Mouse (Mus musculus) liver, embryonic 16.5 days (tissue): ENCODE data around the gene Dnajb13. TPM values are rescaled to one million over a fixed set of nuclear protein-coding genes. Genes with fewer than 3 reads are reported as not detected.

Source experiments
- ATAC-seq: fragments of 200-750 bp; cut with Nextera tagmentation; 2 replicates; pipeline ENCODE4 v1.8.0; 2017; ENCODE audit warnings: low read depth, mild to moderate bottlenecking, moderate number of reproducible peaks, moderate library complexity
- H3K27ac ChIP-seq: fragments of 300-500 bp; sonication (generic); 2 replicates; pipeline ENCODE4 v1.5.1; 2014; ENCODE audit warnings: mild to moderate bottlenecking, low read length
- H3K27me3 ChIP-seq: fragments of 300-500 bp; sonication (generic); 2 replicates; pipeline ENCODE4 v1.6.1; 2014; ENCODE audit warnings: low read depth, low read length, mixed read lengths; ENCODE audit not compliant: control insufficient read depth, insufficient read depth
- H3K36me3 ChIP-seq: fragments of 300-500 bp; sonication (generic); 2 replicates; pipeline ENCODE4 v1.6.1; 2014; ENCODE audit warnings: mild to moderate bottlenecking; ENCODE audit not compliant: control insufficient read depth, insufficient read depth
- H3K4me1 ChIP-seq: fragments of 300-500 bp; sonication (generic); 2 replicates; pipeline ENCODE4 v1.6.1; 2014; ENCODE audit warnings: low read depth, low read length, mixed read lengths; ENCODE audit not compliant: control insufficient read depth
- H3K4me2 ChIP-seq: fragments of 300-500 bp; sonication (generic); 2 replicates; pipeline ENCODE4 v1.6.1; 2014; ENCODE audit warnings: low read depth, low read length, mixed read lengths
- H3K4me3 ChIP-seq: fragments of 300-500 bp; sonication (generic); 2 replicates; pipeline ENCODE4 v1.5.1; 2014; ENCODE audit warnings: low read depth, mild to moderate bottlenecking, low read length
- H3K9ac ChIP-seq: fragments of 300-500 bp; sonication (generic); 2 replicates; pipeline ENCODE4 v1.6.1; 2014; ENCODE audit warnings: low read depth, low read length
- H3K9me3 ChIP-seq: fragments of 300-500 bp; sonication (generic); replicated peaks from 2 replicates; pipeline ENCODE4 v1.6.1; 2016; ENCODE audit warnings: low read length; ENCODE audit not compliant: control insufficient read depth
- WGBS: fragments of 180-500 bp; shearing (Covaris S2); extraction: QIAGEN DNeasy Blood & Tissue Kit; methylation state at CpG from one replicate; pipeline ENCODE4 v1.1.7; 2014; ENCODE audit not compliant: insufficient replicate concordance; 5-methylcytosine and 5-hydroxymethylcytosine counted together
- polyA plus RNA-seq: library from polyadenylated mRNA; unstranded; fragments of >200 nt; fragmentation: Nextera tagmentation; extraction: Ambion mirVana; gene quantifications from 2 replicates; pipeline ENCODE4 v1.2.1, GENCODE M21; 2015

Dnajb13 gene
- polyA plus RNA-seq, 1 experiment from 2014 or later, result 4.4 TPM

DNA sequence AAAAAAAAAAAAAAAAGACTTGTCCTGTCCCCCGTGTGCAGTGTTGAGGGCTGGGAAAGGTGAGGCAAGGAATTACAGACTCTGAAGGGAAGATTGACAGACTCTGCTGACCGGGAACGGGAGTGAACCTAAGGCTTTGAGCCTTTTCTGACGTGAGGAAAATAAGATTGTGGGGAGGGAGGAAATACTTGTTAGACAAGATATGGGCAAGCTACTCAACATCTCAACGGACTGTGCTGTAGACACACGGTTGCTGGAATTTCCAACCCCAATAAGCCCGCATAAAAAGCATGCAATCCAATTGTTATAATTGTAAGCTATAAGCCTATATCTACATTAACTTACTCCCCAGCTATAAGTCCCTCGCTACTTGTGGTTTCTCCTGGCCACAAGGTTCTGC lies 9.9 kb upstream of the Dnajb13 start:
- no peaks in the 10 kb centered on the region for H3K36me3 ChIP-seq
- no peak overlapping the region for H3K4me2 ChIP-seq
- H3K9me3 ChIP-seq, result no peaks in the 10 kb centered on the region
- H3K4me1 ChIP-seq, result no peaks in the 10 kb centered on the region; the same call in 1 of the 2 replicates
- no peak overlapping the region for H3K4me3 ChIP-seq
- ATAC-seq, result no peak
- no peak overlapping the region for H3K9ac ChIP-seq
- H3K27me3 ChIP-seq, result no peaks in the 10 kb centered on the region
- WGBS, result 31% methylated on average over 8 of the region's 8 CpGs
- no peak overlapping the region for H3K27ac ChIP-seq

DNA sequence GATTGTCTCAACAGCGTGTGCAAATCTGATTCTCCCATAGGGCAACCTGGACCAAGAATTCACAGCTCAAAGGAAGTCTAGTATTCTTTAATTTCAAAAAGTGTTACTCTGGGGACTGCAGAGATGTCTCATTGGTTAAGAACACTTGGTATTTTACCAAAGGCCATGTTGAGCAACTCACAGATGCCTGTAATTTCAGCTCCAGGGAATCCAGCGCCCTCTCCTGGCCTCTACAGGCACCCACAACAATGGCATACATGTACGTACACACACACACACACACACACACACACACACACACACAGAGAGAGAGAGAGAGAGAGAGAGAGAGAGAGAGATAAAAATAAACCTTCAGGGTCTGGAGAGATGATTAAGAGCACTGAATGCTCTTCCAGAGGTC lies 7.5 kb upstream of the Dnajb13 start:
- Histone ChIP-seq H3K4me2 (no peak overlapping the region), H3K4me3 (no peak overlapping the region), H3K27me3 (no peaks in the 10 kb centered on the region), H3K9ac (no peak overlapping the region), H3K4me1 (no peaks in the 10 kb centered on the region; the same call in 1 of the 2 replicates), H3K27ac (no peak overlapping the region), H3K36me3 (no peaks in the 10 kb centered on the region), H3K9me3 (no peaks in the 10 kb centered on the region)
- WGBS, result 48% methylated on average over 3 of the region's 3 CpGs
- ATAC-seq, result no peak

DNA sequence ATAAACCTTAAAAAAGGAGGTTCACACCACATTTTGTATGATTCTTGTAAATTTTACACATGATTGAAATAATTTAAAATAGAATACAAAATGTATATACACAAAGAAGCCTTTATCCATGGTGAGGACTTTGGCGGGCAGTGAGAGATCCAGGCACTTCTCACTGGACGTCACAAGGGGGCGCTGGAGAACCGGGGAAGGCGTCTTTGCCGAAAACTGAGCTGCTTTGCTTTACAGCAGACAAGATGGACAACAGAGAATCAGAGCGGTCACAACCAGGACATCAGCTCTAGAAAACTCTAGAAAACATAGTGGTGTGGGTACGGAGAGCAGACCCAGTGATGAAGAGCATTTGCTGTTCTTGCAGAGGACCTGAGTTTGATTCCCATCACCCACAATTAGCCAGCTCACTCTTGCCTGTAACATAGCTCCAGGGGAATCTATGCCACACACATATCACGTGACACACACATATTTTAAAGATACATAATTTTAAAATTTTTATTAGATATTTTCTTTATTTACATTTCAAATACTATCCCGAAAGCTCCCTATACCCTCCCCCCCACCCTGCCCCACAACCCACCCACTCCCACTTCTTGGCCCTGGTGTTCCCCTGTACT lies 6.0 kb upstream of the Dnajb13 start:
- no peaks in the 10 kb centered on the region for H3K9me3 ChIP-seq
- no peak overlapping the region for H3K9ac ChIP-seq
- H3K4me1 ChIP-seq, result no peaks in the 10 kb centered on the region; the same call in 1 of the 2 replicates
- no peaks in the 10 kb centered on the region for H3K36me3 ChIP-seq
- no peak overlapping the region for H3K27ac ChIP-seq
- 17% methylated on average over 10 of the region's 10 CpGs for WGBS
- no peak overlapping the region for H3K4me3 ChIP-seq
- no peak overlapping the region for H3K4me2 ChIP-seq
- ATAC-seq, result no peak; the same call in 1 of the 2 replicates
- no peaks in the 10 kb centered on the region for H3K27me3 ChIP-seq

DNA sequence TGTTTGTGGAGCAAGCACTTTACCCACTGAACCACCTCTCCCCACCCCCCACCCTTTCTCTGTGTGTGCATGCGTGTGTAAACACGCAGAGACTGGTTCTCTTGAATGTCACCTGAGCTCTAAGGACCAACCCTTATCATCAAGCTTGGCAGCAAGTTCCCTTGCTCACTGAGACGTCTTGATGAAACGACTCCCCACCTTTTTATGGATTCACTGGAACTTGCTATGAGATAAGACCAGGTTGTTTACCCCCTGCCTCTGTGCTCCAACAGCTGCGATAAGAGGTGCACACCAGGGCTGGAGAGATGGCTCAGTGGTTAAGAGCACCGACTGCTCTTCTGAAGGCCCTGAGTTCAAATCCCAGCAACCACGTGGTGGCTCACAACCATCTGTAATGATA lies 5.4 kb upstream of the Dnajb13 start:
- Histone ChIP-seq H3K4me2 (no peak overlapping the region), H3K9me3 (no peaks in the 10 kb centered on the region), H3K27me3 (no peaks in the 10 kb centered on the region), H3K36me3 (no peaks in the 10 kb centered on the region), H3K4me3 (no peak overlapping the region), H3K4me1 (no peaks in the 10 kb centered on the region; the same call in 1 of the 2 replicates), H3K27ac (no peak overlapping the region), H3K9ac (no peak overlapping the region)
- no peak for ATAC-seq
- 46% methylated on average over 7 of the region's 7 CpGs for WGBS

DNA sequence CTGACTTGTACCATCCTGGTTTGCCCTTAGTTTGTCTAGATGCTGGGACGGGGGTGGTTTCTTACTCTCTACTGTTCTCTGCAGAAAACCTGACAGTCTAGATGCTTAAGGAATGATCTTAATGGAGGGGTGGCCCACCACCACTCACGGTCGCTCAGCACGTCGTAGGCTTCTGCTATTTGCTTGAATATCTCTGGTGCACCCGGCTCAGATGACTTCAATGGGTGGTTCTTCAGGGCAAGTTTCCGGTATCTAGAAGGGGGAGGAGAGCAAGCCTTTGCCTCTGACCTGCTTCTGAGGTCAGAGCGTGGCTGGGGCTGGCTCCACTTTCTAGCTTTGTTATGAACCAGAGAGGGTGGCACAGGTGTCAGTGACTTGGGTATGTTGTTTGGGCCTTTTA lies 3.2 kb downstream of the Dnajb13 start:
- Histone ChIP-seq H3K9ac (no peak overlapping the region), H3K4me3 (no peak overlapping the region), H3K27me3 (no peaks in the 10 kb centered on the region; the same call in 1 of the 2 replicates), H3K9me3 (no peaks in the 10 kb centered on the region), H3K36me3 (no peaks in the 10 kb centered on the region), H3K4me1 (no peaks in the 10 kb centered on the region), H3K27ac (no peak overlapping the region), H3K4me2 (no peak overlapping the region)
- WGBS, result 53% methylated on average over 8 of the region's 8 CpGs
- no peak for ATAC-seq

DNA sequence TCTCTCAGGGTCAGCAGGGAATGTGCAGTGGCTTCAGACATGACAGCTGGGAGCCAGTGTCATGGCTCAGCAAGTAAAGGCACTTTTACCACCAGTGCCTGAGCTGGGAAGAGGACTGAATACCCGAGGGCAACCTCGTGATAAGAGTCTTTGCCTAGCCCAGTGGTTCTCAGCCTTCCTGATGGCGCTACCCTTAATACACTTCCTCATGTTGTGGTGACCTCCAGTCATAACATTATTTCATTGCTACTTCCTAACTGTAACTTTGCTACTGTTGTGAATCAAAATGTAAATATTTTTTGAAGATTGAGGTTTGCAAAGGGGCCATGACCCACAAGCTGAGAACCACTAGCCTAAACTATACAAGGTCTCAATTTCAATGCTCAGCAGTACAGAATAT lies 6.1 kb downstream of the Dnajb13 start:
- Histone ChIP-seq H3K36me3 (no peaks in the 10 kb centered on the region), H3K4me2 (no peak overlapping the region), H3K9ac (no peak overlapping the region), H3K27ac (no peak overlapping the region), H3K4me1 (peaks cover 2% of the 10 kb centered on the region), H3K4me3 (no peak overlapping the region), H3K9me3 (no peaks in the 10 kb centered on the region), H3K27me3 (no peaks in the 10 kb centered on the region; the same call in 1 of the 2 replicates)
- WGBS, result 11% methylated on average over 3 of the region's 3 CpGs
- ATAC-seq, result no peak

DNA sequence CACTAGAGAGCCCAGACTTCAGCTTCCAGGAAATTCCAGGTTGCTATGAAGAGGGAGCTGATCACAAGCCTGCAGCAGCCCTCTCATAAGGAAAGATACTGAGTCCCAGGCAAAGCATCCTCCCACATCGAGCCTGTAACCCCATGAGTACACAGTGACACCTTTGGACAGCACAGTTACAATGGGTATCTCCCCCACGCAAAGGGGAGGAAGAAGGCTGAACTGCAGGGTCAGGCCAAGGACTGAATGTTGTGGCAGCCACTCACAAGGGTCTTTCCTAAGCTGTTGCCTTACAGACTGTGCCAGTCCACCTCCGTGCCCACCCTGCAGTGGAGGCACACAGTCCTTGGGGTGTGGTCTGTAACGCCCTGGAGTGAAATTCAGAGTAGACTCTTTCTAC lies 8.3 kb downstream of the Dnajb13 start:
- Histone ChIP-seq H3K4me2 (no peak overlapping the region), H3K36me3 (no peaks in the 10 kb centered on the region), H3K4me3 (no peak overlapping the region), H3K27me3 (no peaks in the 10 kb centered on the region; the same call in 1 of the 2 replicates), H3K4me1 (peaks cover 23% of the 10 kb centered on the region), H3K9ac (no peak overlapping the region), H3K9me3 (no peaks in the 10 kb centered on the region), H3K27ac (no peak overlapping the region)
- ATAC-seq, result no peak
- WGBS, result 60% methylated on average over 4 of the region's 4 CpGs

DNA sequence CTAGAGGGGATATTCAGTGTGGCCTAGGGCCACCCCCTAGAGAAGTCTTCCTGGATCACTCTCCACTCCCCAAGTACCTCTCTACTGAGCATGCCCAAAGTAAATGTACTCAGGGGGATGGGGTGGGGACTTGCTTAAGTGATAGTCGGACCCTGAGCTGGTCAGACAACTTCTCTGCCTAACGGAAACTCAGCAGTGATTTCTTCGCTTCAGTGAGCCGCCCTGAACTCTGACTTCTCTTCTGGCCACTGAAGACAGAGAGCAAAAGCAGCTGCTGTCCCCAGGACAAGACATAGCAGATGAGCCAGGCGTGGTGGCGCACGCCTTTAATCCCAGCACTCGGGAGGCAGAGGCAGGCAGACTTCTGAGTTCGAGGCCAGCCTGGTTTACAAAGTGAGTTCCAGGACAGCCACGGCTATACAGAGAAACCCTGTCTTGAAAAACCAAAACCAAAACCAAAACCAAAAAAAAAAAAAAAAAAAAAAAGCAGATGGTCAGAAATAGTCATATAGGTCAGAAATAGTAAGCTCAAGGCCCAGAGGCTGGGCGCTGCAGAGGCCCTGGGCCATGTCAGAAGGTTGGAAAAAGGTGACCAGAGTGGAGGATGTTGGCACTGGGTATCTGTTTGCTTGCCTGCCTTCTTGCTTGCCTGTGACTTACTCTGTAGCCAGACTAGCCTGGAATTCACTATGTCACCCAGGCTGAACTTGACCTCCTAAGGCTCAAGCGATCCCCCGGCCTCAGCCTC lies 9.8 kb downstream of the Dnajb13 start:
- no peak for ATAC-seq
- no peak overlapping the region for H3K4me3 ChIP-seq
- no peak overlapping the region for H3K27ac ChIP-seq
- H3K27me3 ChIP-seq, result no peaks in the 10 kb centered on the region
- H3K9me3 ChIP-seq, result no peaks in the 10 kb centered on the region
- no peak overlapping the region for H3K9ac ChIP-seq
- H3K36me3 ChIP-seq, result peaks cover 7% of the 10 kb centered on the region
- WGBS, result 72% methylated on average over 13 of the region's 13 CpGs
- H3K4me2 ChIP-seq, result no peak overlapping the region
- peaks cover 38% of the 10 kb centered on the region for H3K4me1 ChIP-seq

DNA sequence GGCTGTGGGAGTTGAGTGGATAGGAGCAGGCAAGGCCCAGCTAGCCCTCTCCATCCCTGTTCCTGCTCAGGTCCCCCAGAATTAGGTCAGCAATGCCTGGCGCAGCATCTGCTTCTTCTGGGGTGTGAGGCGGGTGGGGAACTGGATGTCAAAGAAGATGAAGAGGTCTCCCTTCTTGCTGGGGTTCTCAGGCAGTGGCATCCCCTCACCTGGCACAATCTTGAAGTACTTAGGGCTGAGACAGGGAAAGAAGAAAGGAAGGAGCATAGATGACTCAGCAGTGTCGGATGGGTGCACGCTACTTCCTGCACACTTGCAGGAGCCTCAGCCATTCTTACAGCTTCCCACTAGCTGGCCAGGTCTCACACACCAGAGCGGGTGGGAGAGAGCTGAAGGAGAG lies 11.7 kb downstream of the Dnajb13 start:
- Histone ChIP-seq H3K9ac (no peak overlapping the region; the same call in 1 of the 2 replicates), H3K27ac (peak overlapping the region; percentile 74), H3K9me3 (no peaks in the 10 kb centered on the region), H3K27me3 (no peaks in the 10 kb centered on the region), H3K36me3 (peaks cover 25% of the 10 kb centered on the region), H3K4me1 (peaks cover 41% of the 10 kb centered on the region), H3K4me2 (no peak overlapping the region), H3K4me3 (no peak overlapping the region)
- ATAC-seq, result peak; percentile 7
- WGBS, result 30% methylated on average over 5 of the region's 5 CpGs
